Mouse (Mus musculus): ENCODE results near the gene Vmn2r105.

Vmn2r105 gene

GRCm38 (mm10) chr17:20234952-20235351 is at the start of gene Vmn2r105:
TSS of gene Vmn2r105 (minus strand) at chr17:20235052.
- 70% methylated on average over 2 of the region's 2 CpGs for WGBS

DNA sequence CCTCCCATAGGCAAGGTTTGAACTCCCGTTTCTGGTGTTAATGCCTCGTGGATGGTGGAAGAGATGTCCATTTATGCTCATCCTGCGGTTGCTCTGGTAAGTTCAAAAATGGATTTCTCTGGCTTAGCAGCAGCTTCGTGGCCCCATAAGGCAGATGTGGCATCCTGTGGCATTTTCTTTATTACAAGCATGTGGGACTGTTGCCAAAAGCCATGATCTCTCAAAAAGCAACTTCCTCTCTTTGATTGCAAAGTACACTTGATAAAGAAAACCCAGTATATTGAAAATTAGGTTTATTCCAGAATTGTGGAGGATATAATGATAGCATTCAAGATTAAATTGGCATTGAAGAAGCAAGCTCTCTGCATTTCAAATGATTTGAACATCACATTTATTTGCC is 20.7 kb upstream of the Vmn2r105 start:
- WGBS, result 70% methylated on average over 4 of the region's 4 CpGs

GRCm38 (mm10) chr17:20182997-20183396 is 51.9 kb downstream of the Vmn2r105 start, which contains the start of gene Fpr-rs6:
TSS of gene Fpr-rs6 (minus strand) at chr17:20183097.

Data from cerebral cortex, adult 2 months (tissue).